Mouse (Mus musculus): Measurements from ENCODE around the gene Ednra. TPM values are rescaled to one million over a fixed set of nuclear protein-coding genes. Genes with fewer than 3 reads are reported as not detected.

Ednra gene
- under 1 TPM in 1 of 2 experiments, not detected in 1; 0.47 TPM for polyA plus RNA-seq (2012; fragmentation: generic; extraction: Trizol)

GRCm38 (mm10) chr8:77724046-77724930, at the start of gene Ednra:
Ednra (minus strand) TSS chr8:77724464.

Other genes starting within 250 kb of the Ednra start
- gene Arhgap10, start 206.5 kb downstream of the Ednra start, polyA plus RNA-seq (2012; fragmentation: generic; extraction: Trizol) = 10 to 100 TPM in 1 of 2 experiments, 1 to 10 TPM in 1; 6.6 to 35.4 TPM
- gene Prmt9, start 175.1 kb downstream of the Ednra start, polyA plus RNA-seq (2012; fragmentation: generic; extraction: Trizol) = 10 to 100 TPM in 1 of 2 experiments, 1 to 10 TPM in 1; 2.1 to 12.6 TPM
- gene Tmem184c, start 113.8 kb downstream of the Ednra start, polyA plus RNA-seq (2012; fragmentation: generic; extraction: Trizol) = 1 to 10 TPM in 1 of 2 experiments, under 1 TPM in 1; 0.36 to 6.3 TPM

Data from C3H10T1/2 (cell line).